Comparison of ENCODE assay signal across 7 mouse cellular contexts in the genomic region with DNA sequence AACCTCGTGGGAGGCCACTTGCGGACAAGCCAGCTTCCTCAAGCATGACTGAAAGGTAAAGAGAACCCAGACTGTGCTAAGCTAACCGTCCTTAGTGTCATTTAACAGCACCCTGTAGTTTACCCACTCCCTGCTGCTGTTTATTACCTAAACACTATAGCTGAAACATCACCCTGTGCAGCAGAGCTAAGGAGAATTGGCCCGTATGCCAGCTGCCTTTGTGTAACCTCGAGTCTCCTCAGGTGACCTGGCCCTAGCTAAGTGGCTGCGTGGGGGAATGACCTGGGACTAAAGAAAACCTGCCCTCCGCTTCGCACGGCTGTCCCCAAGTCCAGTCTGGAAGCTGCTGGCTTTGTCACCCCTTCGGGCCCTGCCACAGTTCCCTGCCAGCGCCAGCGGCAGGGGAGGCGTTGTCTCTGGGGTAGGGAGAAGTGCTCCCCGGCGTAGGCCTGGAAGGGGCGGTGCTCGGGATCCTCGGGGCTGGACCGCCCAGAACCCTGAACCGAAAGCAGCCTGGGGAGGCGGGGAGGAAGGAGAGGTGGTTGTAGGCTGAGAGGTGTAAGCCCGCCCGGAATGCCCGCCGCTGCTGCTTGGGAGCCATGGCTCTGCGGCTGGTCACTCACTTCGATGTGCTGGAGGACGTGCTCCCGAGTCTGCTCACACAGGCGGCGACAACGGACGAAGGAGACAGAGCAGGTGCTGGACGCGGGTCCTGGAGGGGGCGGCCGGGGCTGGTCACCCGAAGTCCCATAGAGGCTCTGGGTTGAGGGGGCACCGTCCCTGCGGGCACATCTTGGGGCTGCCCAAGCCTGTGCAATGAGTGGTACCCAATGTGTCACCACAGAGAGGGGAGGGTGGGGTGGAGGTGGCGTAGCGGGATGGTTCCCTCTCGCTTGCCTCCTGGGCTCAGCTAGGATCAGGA. TPM values are rescaled to one million over a fixed set of nuclear protein-coding genes. Genes with fewer than 3 reads are reported as not detected.
A peak's percentile ranks its signal among the peaks of the same experiment; 100 is the strongest.
DNase-seq lines count a peak whose midpoint lies in the region; ATAC-seq and TF ChIP-seq lines count a peak whose summit lies in the region.

A gene (plus strand): TSS at position 492 of the 922 bp plus-strand sequence.

- peak within 1 kb of the TSS; percentile 71 for H3K9ac ChIP-seq in intestine, embryonic 16.5 days (ENCODE audit: low read depth, low read length)
- H3K9ac ChIP-seq in limb, embryonic 13.5 days: peak within 1 kb of the TSS; percentile 71
- peak within 1 kb of the TSS; percentile 71 for H3K9ac ChIP-seq in midbrain, embryonic 14.5 days (replicated peaks; ENCODE audit: low read length)

- ATAC-seq in intestine, embryonic 16.5 days: peak; percentile 99
- ATAC-seq in limb, embryonic 13.5 days (ENCODE audit: low FRiP score, low read depth): peak; percentile 82
- peak; percentile 79 for ATAC-seq in midbrain, embryonic 14.5 days (ENCODE audit: low FRiP score, low TSS enrichment)

- H3K4me2 ChIP-seq in intestine, embryonic 16.5 days (ENCODE audit: low read depth, low read length): peak within 1 kb of the TSS; percentile 99
- peak within 1 kb of the TSS; percentile 85 for H3K4me2 ChIP-seq in limb, embryonic 13.5 days (replicated peaks)
- H3K4me2 ChIP-seq in midbrain, embryonic 14.5 days (ENCODE audit: low read length): peak within 1 kb of the TSS; percentile 73

- TF ChIP-seq CTCF in small intestine, adult 2 months (IDR thresholded peaks at IDR 0.05; ENCODE audit: extremely low read depth, insufficient read length, insufficient replicate concordance, low read depth, low read length): no peak

- no peaks in the 10 kb centered on the region for H3K4me1 ChIP-seq in intestine, embryonic 16.5 days (ENCODE audit: control insufficient read depth, insufficient read depth, low read length)
- H3K4me1 ChIP-seq in limb, embryonic 13.5 days: peaks cover 14% of the 10 kb centered on the region; the same call in 1 of the 2 replicates
- 0 out of 2 replicates have a peak, but pooled peaks cover 5% of the 10 kb centered on the region for H3K4me1 ChIP-seq in midbrain, embryonic 14.5 days (ENCODE audit: control insufficient read depth, insufficient read depth, low read length)
- peaks cover 4% of the 10 kb centered on the region; the same call in 1 of the 2 replicates for H3K4me1 ChIP-seq in small intestine, adult 2 months (ENCODE audit: control insufficient read depth, insufficient read depth, insufficient read length, low read length)

- DNase-seq in adrenal gland, adult 8-10 months: peak; percentile 81
- peak; percentile 58 for DNase-seq in embryo, embryonic 11 days
- DNase-seq in gastrocnemius, postnatal 4 days (ENCODE audit: low spot score in 2 of 2): peak; percentile 48 to 69
- DNase-seq in midbrain, embryonic 14.5 days: peak; percentile 69

- peak within 1 kb of the TSS; percentile 57 for H3K4me3 ChIP-seq in intestine, embryonic 16.5 days (ENCODE audit: low read length)
- H3K4me3 ChIP-seq in limb, embryonic 13.5 days: peak within 1 kb of the TSS; percentile 61
- H3K4me3 ChIP-seq in midbrain, embryonic 14.5 days (replicated peaks; ENCODE audit: low read depth, low read length): peak within 1 kb of the TSS; percentile 49
- H3K4me3 ChIP-seq in small intestine, adult 2 months (ENCODE audit: low read depth, low read length): peak within 1 kb of the TSS; percentile 69

- no peak within 1 kb of the TSS for H3K27ac ChIP-seq in intestine, embryonic 16.5 days (ENCODE audit: low read length)
- no peak within 1 kb of the TSS for H3K27ac ChIP-seq in limb, embryonic 13.5 days
- 0 out of 2 replicates have a peak within 1 kb of the TSS, but pooled peaks have one; percentile 32 for H3K27ac ChIP-seq in midbrain, embryonic 14.5 days (replicated peaks; ENCODE audit: low read depth, low read length)
- peak within 1 kb of the TSS; percentile 7; the same call in 1 of the 2 replicates for H3K27ac ChIP-seq in small intestine, adult 2 months (ENCODE audit: insufficient read depth, low read depth, low read length)

- no peaks in the 10 kb centered on the region for H3K27me3 ChIP-seq in intestine, embryonic 16.5 days (replicated peaks; ENCODE audit: control insufficient read depth, insufficient read depth, low read length)
- 0 out of 2 replicates have a peak, but pooled peaks cover 8% of the 10 kb centered on the region for H3K27me3 ChIP-seq in limb, embryonic 13.5 days
- no peaks in the 10 kb centered on the region for H3K27me3 ChIP-seq in midbrain, embryonic 14.5 days (ENCODE audit: control insufficient read depth, insufficient read depth, low read length)
- H3K27me3 ChIP-seq in small intestine, adult 2 months (ENCODE audit: control insufficient read depth, insufficient read depth, low read length): no peaks in the 10 kb centered on the region

- H3K9me3 ChIP-seq in intestine, embryonic 16.5 days (ENCODE audit: control insufficient read depth, low read length): no peaks in the 10 kb centered on the region
- H3K9me3 ChIP-seq in limb, embryonic 13.5 days: no peaks in the 10 kb centered on the region
- H3K9me3 ChIP-seq in midbrain, embryonic 14.5 days (ENCODE audit: control insufficient read depth, low read length): peaks cover 2% of the 10 kb centered on the region; the same call in 1 of the 2 replicates

- WGBS in intestine, embryonic 16.5 days: 6% methylated on average over 43 of the region's 43 CpGs
- WGBS in limb, embryonic 13.5 days: 5% methylated on average over 43 of the region's 43 CpGs
- 5% methylated on average over 43 of the region's 43 CpGs for WGBS in midbrain, embryonic 14.5 days
- 4% methylated on average over 43 of the region's 43 CpGs for WGBS in small intestine, adult 2 months

- no peaks in the 10 kb centered on the region for H3K36me3 ChIP-seq in intestine, embryonic 16.5 days (ENCODE audit: control insufficient read depth, insufficient read depth, low read length)
- H3K36me3 ChIP-seq in limb, embryonic 13.5 days: no peaks in the 10 kb centered on the region
- no peaks in the 10 kb centered on the region for H3K36me3 ChIP-seq in midbrain, embryonic 14.5 days (ENCODE audit: control insufficient read depth, insufficient read depth, low read length)
- H3K36me3 ChIP-seq in small intestine, adult 2 months (ENCODE audit: control insufficient read depth, insufficient read depth, low read length): no peaks in the 10 kb centered on the region

- TF ChIP-seq POLR2A in small intestine, adult 2 months (IDR thresholded peaks at IDR 0.05; ENCODE audit: low read depth, low read length): no peak; the same call in 1 of the 2 replicates

RNA-seq across cellular contexts. Expression of the gene that starts here (rescaled TPM):
- 10 to 100 TPM in 2 of 4 experiments, 1 to 10 TPM in 2; 5.7 to 13.5 (median 9.9) TPM for total RNA-seq in adrenal gland, adult 8-10 months (2022)
- 1 to 10 TPM; 6.0 to 7.1 TPM for total RNA-seq in gastrocnemius, postnatal 4 days (2021)
- polyA plus RNA-seq in intestine, embryonic 16.5 days (2015; fragmentation: Nextera tagmentation; extraction: Ambion mirVana): 2.0 TPM in 2 replicates
- 3.8 and 5.1 TPM in 2 replicates for polyA plus RNA-seq in limb, embryonic 13.5 days (2015; fragmentation: Nextera tagmentation; extraction: Ambion mirVana)
- 9.1 and 9.2 TPM in 2 replicates for polyA plus RNA-seq in midbrain, embryonic 14.5 days (2014; fragmentation: Nextera tagmentation; extraction: Ambion mirVana)
- 0.47 and 0.68 TPM in 2 replicates for polyA plus RNA-seq in small intestine, adult 2 months (2012; rRNA removed)

Comparison
In these comparisons a context has a peak if more than half of its experiments do, and no peak if none do; other contexts are left out.
1. H3K27ac ChIP-seq: peak in midbrain, embryonic 14.5 days (single experiment) and small intestine, adult 2 months (single experiment); none in intestine, embryonic 16.5 days (single experiment) and limb, embryonic 13.5 days (single experiment).
2. Peak in every context shown above with its lines, with median percentiles within 50 percentile points of each other: DNase-seq, ATAC-seq, H3K4me2 ChIP-seq, H3K4me3 ChIP-seq and H3K9ac ChIP-seq.